Comparison of ENCODE assay signal across 14 mouse cellular contexts in genomic region chr1:20135065-20135618, GRCm38 (mm10).
A peak's percentile ranks its signal among the peaks of the same experiment; 100 is the strongest.
DNase-seq lines count a peak whose midpoint lies in the region; ATAC-seq lines count a peak whose summit lies in the region.
"Had no signal": no experiment of that assay in that cellular context is flagged by ENCODE, and none has a peak within 500 bp of the region (broad histone marks: within the 10 kb centered on the region; RNA-seq: fewer than 3 reads in every experiment).

No protein-coding gene starts in this region.

- H3K9ac ChIP-seq in hindbrain, embryonic 16.5 days (ENCODE audit: low read depth, low read length): no peak overlapping the region
- no peak overlapping the region for H3K9ac ChIP-seq in midbrain, embryonic 15.5 days
- H3K9ac ChIP-seq: liver, embryonic 14.5 days had no signal

- H3K36me3 ChIP-seq in hindbrain, embryonic 16.5 days (ENCODE audit: control insufficient read depth, insufficient read depth, low read length): no peaks in the 10 kb centered on the region
- H3K36me3 ChIP-seq in midbrain, embryonic 15.5 days (replicated peaks): no peaks in the 10 kb centered on the region
- no peaks in the 10 kb centered on the region for H3K36me3 ChIP-seq in heart, embryonic 10.5 days

- H3K4me1 ChIP-seq in hindbrain, embryonic 16.5 days (ENCODE audit: control insufficient read depth, insufficient read depth, low read depth, low read length): no peaks in the 10 kb centered on the region
- no peaks in the 10 kb centered on the region for H3K4me1 ChIP-seq in midbrain, embryonic 15.5 days
- no peaks in the 10 kb centered on the region for H3K4me1 ChIP-seq in heart, embryonic 10.5 days

- H3K9me3 ChIP-seq in hindbrain, embryonic 16.5 days (ENCODE audit: control insufficient read depth, low read length): no peaks in the 10 kb centered on the region
- no peaks in the 10 kb centered on the region for H3K9me3 ChIP-seq in midbrain, embryonic 15.5 days
- H3K9me3 ChIP-seq in heart, embryonic 10.5 days: no peaks in the 10 kb centered on the region

- H3K4me2 ChIP-seq in hindbrain, embryonic 16.5 days (ENCODE audit: low read length): no peak overlapping the region
- H3K4me2 ChIP-seq in midbrain, embryonic 15.5 days: no peak overlapping the region

- H3K27ac ChIP-seq in hindbrain, embryonic 16.5 days (ENCODE audit: low read depth, low read length): no peak overlapping the region
- no peak overlapping the region for H3K27ac ChIP-seq in midbrain, embryonic 15.5 days
- H3K27ac ChIP-seq in heart, embryonic 10.5 days: no peak overlapping the region
- H3K27ac ChIP-seq: liver, embryonic 14.5 days had no signal

- H3K27me3 ChIP-seq in hindbrain, embryonic 16.5 days (replicated peaks; ENCODE audit: control insufficient read depth, insufficient read depth, low read length): no peaks in the 10 kb centered on the region
- H3K27me3 ChIP-seq in midbrain, embryonic 15.5 days (replicated peaks): no peaks in the 10 kb centered on the region
- H3K27me3 ChIP-seq in heart, embryonic 10.5 days (ENCODE audit: insufficient read depth, poor library complexity, severe bottlenecking): no peaks in the 10 kb centered on the region

- no peak overlapping the region for H3K4me3 ChIP-seq in hindbrain, embryonic 16.5 days (ENCODE audit: low read length)
- H3K4me3 ChIP-seq in midbrain, embryonic 15.5 days: no peak overlapping the region
- H3K4me3 ChIP-seq in heart, embryonic 10.5 days: no peak overlapping the region

- intact Hi-C loops in heart, postnatal 36 days (cut with DNase I): no loop called here

- peak; percentile 18 for DNase-seq in 3T3-L1 (ENCODE audit: low read depth, low spot score)
- peak; percentile 53 for DNase-seq in embryo, embryonic 11 days
- DNase-seq in heart, postnatal 36 days: no peak
- DNase-seq in heart, adult 11 months: no peak
- no peak for DNase-seq in heart, embryonic 10.5 days (ENCODE audit: low spot score)
- DNase-seq: cerebellum, adult 9-10 months; heart, adult 18-20 months; heart, postnatal 14 days; kidney, adult 2 months; thymus, postnatal 36 days had no signal

- peak; percentile 56 for ATAC-seq in hindbrain, embryonic 16.5 days
- 0 out of 2 replicates have a peak, but pooled peaks have one; percentile 11 for ATAC-seq in midbrain, embryonic 15.5 days (replicated peaks)
- ATAC-seq in megakaryocyte-erythroid progenitor cell, adult 5-6 weeks (replicated peaks; ENCODE audit: low FRiP score, low TSS enrichment, poor library complexity, severe bottlenecking): no peak

- 32% methylated on average over 4 of the region's 4 CpGs for WGBS in hindbrain, embryonic 16.5 days
- 37% methylated on average over 4 of the region's 4 CpGs for WGBS in midbrain, embryonic 15.5 days
- 64% methylated on average over 4 of the region's 4 CpGs for WGBS in heart, embryonic 10.5 days

Comparison
In these comparisons a context has a peak if more than half of its experiments do, and no peak if none do; other contexts are left out.
1. DNase-seq: peak in 3T3-L1 (single experiment) and embryo, embryonic 11 days (single experiment); none in heart, postnatal 36 days (0 of 2), heart, adult 11 months (single experiment) and heart, embryonic 10.5 days (single experiment).